Mouse (Mus musculus) lung, embryonic 16.5 days (tissue): ENCODE measurements around the gene Ces1b. TPM values are rescaled to one million over a fixed set of nuclear protein-coding genes. Genes with fewer than 3 reads are reported as not detected.
A peak's percentile ranks its signal among the peaks of the same experiment; 100 is the strongest.

ENCODE experiments used
- ATAC-seq: fragments of 200-750 bp; cut with Nextera tagmentation; 2 replicates; pipeline ENCODE4 v1.8.0; 2017; ENCODE audit warnings: low read depth, mild to moderate bottlenecking, moderate library complexity
- H3K27ac ChIP-seq: fragments of 300-500 bp; sonication (generic); 2 replicates; pipeline ENCODE4 v1.5.1; 2014; ENCODE audit warnings: mild to moderate bottlenecking, control low read depth, low read length
- H3K27me3 ChIP-seq: fragments of 300-500 bp; sonication (generic); 2 replicates; pipeline ENCODE4 v1.6.1; 2014; ENCODE audit warnings: low read depth, low read length, mixed read lengths; ENCODE audit not compliant: control insufficient read depth, insufficient read depth
- H3K36me3 ChIP-seq: fragments of 300-500 bp; sonication (generic); 2 replicates; pipeline ENCODE4 v1.6.1; 2014; ENCODE audit warnings: low read length; ENCODE audit not compliant: control insufficient read depth, insufficient read depth
- H3K4me1 ChIP-seq: fragments of 300-500 bp; sonication (generic); replicated peaks from 2 replicates; pipeline ENCODE4 v1.6.1; 2014; ENCODE audit warnings: low read length, mixed read lengths; ENCODE audit not compliant: control insufficient read depth, insufficient read depth
- H3K4me2 ChIP-seq: fragments of 300-500 bp; sonication (generic); 2 replicates; pipeline ENCODE4 v1.6.1; 2014; ENCODE audit warnings: low read depth, low read length, control low read depth
- H3K4me3 ChIP-seq: fragments of 300-500 bp; sonication (generic); 2 replicates; pipeline ENCODE4 v1.5.1; 2014; ENCODE audit warnings: mild to moderate bottlenecking, low read length, control low read depth
- H3K9ac ChIP-seq: fragments of 300-500 bp; sonication (generic); 2 replicates; pipeline ENCODE4 v1.6.1; 2014; ENCODE audit warnings: low read length, control low read depth
- H3K9me3 ChIP-seq: fragments of 300-500 bp; sonication (generic); 2 replicates; pipeline ENCODE4 v1.6.1; 2016; ENCODE audit warnings: low read length; ENCODE audit not compliant: control insufficient read depth
- WGBS: fragments of 180-500 bp; shearing (Covaris S2); extraction: QIAGEN DNeasy Blood & Tissue Kit; methylation state at CpG from one replicate; pipeline ENCODE4 v1.1.7; 2014; 5-methylcytosine and 5-hydroxymethylcytosine counted together
- polyA plus RNA-seq: library from polyadenylated mRNA; unstranded; fragments of >200 nt; fragmentation: Nextera tagmentation; extraction: Ambion mirVana; gene quantifications from 2 replicates; pipeline ENCODE4 v1.2.1, GENCODE M21; 2015

Gene Ces1b
- polyA plus RNA-seq, 1 experiment from 2014 or later = 0.20 TPM

- Histone ChIP-seq H3K27ac (no peak overlapping the region), H3K36me3 (no peaks in the 10 kb centered on the region), H3K9me3 (no peaks in the 10 kb centered on the region), H3K4me3 (no peak overlapping the region), H3K27me3 (no peaks in the 10 kb centered on the region), H3K4me2 (no peak overlapping the region), H3K9ac (no peak overlapping the region), H3K4me1 (peaks cover 3% of the 10 kb centered on the region; the same call in 1 of the 2 replicates)
- 9% methylated on average over 2 of the region's 2 CpGs for WGBS
- ATAC-seq = peak; percentile 59; the same call in 1 of the 2 replicates
These were observed 20.6 kb downstream of the Ces1b start for GRCm38 (mm10) chr8:93059185-93059584.

GRCm38 (mm10) chr8:93055238-93055637 lies 24.6 kb downstream of the Ces1b start:
- Histone ChIP-seq H3K4me1 (peaks cover 3% of the 10 kb centered on the region; the same call in 1 of the 2 replicates), H3K9ac (no peak overlapping the region), H3K4me3 (no peak overlapping the region), H3K9me3 (no peaks in the 10 kb centered on the region), H3K27me3 (no peaks in the 10 kb centered on the region), H3K4me2 (no peak overlapping the region), H3K36me3 (no peaks in the 10 kb centered on the region), H3K27ac (no peak overlapping the region)
- WGBS = 21% methylated on average over 2 of the region's 2 CpGs
- no peak for ATAC-seq

DNA sequence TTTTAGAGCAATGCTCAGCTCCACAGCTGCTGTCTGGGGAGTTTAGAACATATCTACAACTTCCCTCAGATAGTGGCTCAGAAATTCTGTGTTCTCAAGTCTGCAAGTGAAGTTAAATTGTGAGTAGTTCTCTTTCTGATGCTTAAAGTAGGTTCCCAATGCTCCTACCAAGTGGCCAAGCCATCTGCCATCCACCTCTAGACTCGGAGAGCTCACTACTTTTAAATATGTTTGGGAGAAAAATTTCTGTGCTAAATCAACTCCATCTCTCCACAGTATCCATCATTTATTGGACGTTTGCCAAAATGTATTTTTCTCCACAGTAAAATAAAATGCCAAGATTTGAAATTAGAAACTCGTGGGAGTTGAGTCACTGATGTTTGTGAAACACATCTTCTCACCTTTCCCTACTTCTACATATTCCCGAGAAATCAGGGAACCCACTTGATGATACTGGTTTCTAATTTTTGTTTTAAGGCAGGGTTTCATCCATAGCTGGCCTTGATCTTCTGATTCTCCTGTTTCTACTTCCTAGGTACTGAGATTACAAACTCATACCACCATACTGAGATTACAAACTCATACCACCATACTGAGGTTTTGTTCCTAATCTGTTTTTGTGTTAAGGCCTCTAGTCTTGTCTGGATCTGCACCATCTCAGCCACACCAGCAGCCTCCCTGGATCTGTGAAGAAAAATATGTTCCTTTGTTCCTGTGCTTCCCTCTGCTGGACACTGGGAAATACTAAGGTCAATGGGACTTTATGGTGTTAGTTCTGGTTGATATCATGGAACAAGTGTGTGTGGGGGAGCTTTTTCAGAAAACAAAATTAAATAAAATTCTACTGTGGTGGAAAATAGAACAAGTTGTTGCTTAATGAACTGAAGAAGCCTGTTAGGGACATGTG lies 31.1 kb downstream of the Ces1b start:
- Histone ChIP-seq H3K9me3 (no peaks in the 10 kb centered on the region), H3K9ac (no peak overlapping the region), H3K27me3 (no peaks in the 10 kb centered on the region), H3K4me2 (no peak overlapping the region), H3K36me3 (no peaks in the 10 kb centered on the region), H3K27ac (no peak overlapping the region), H3K4me3 (no peak overlapping the region), H3K4me1 (no peaks in the 10 kb centered on the region)
- no peak for ATAC-seq
- 37% methylated on average over 4 of the region's 4 CpGs for WGBS

DNA sequence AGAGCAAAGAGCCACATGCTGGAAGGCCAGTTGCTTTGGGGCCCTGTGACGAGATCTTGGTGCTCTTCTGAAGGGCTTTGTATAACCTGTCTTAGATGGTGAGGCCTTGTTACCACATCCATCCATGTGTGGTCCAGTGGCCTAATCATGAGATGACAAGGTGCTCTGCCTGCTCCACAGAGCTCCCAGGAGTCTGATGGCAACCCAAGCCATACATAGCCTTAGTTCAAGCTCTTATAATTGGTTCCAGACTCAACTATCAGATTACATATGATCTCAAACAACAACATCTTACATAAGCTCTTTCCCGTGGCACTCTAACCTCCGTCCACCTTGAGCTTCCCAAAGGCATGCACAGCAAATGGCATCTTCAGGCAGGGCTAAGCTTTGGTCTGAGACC lies 31.7 kb downstream of the Ces1b start, which contains the start of gene Ces1a:
Gene Ces1a, minus strand, starts transcription at position 101 of the 400 bp plus-strand sequence.
- Histone ChIP-seq H3K36me3 (no peaks in the 10 kb centered on the region), H3K4me1 (no peaks in the 10 kb centered on the region), H3K9ac (no peak within 1 kb of the TSS), H3K9me3 (no peaks in the 10 kb centered on the region), H3K27ac (no peak within 1 kb of the TSS), H3K27me3 (no peaks in the 10 kb centered on the region), H3K4me3 (no peak within 1 kb of the TSS), H3K4me2 (no peak within 1 kb of the TSS)
- no peak for ATAC-seq
- 83% methylated on average over 3 of the region's 3 CpGs for WGBS

- no peaks in the 10 kb centered on the region for H3K9me3 ChIP-seq
- H3K4me1 ChIP-seq = peaks cover 2% of the 10 kb centered on the region; the same call in 1 of the 2 replicates
- H3K9ac ChIP-seq = no peak overlapping the region
- ATAC-seq = peak; percentile 76
- H3K4me3 ChIP-seq = no peak overlapping the region
- H3K27me3 ChIP-seq = no peaks in the 10 kb centered on the region
- H3K4me2 ChIP-seq = no peak overlapping the region
- H3K27ac ChIP-seq = peak overlapping the region; percentile 83
- 15% methylated on average over 1 of the region's 1 CpGs for WGBS
- no peaks in the 10 kb centered on the region for H3K36me3 ChIP-seq
These were observed 36.7 kb downstream of the Ces1b start for GRCm38 (mm10) chr8:93043083-93043482.

DNA sequence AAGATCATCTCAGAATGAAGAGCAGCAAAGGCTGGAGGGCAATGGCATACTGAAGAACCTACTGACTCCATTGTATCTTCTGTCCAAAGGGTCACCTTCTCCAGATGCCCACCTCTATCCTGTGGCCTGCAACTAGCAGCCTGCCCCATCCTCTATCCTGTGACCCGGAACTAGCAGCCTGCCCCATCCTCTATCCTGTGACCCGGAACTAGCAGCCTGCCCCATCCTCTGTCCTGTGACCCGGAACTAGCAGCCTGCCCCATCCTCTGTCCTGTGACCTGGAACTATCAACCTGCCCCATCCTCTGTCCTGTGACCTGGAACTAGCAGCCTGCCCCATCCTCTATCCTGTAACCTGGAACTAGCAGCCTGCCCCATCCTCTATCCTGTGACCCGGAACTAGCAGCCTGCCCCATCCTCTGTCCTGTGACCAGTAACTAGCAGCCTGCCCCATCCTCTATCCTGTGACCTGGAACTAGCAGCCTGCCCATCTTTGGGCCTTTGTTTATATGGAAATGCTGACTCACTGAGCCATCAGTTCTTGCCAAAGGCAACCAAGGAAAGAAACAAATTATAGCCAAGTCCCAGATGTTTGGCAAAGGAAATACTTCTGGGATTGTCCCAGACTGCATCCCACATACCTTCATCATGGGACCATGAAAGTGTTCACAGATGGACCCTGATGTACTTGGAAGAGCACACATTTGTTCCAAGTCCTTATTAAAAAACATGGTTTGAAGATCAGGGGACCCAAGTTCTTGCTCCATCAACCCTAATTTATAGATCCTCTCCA lies 38.8 kb downstream of the Ces1b start:
- no peaks in the 10 kb centered on the region for H3K36me3 ChIP-seq
- no peak overlapping the region for H3K4me2 ChIP-seq
- no peaks in the 10 kb centered on the region for H3K27me3 ChIP-seq
- H3K9ac ChIP-seq = no peak overlapping the region
- no peaks in the 10 kb centered on the region for H3K9me3 ChIP-seq
- peaks cover 2% of the 10 kb centered on the region; the same call in 1 of the 2 replicates for H3K4me1 ChIP-seq
- H3K4me3 ChIP-seq = no peak overlapping the region
- no peak overlapping the region for H3K27ac ChIP-seq
- WGBS = 82% methylated on average over 4 of the region's 4 CpGs
- ATAC-seq = no peak

DNA sequence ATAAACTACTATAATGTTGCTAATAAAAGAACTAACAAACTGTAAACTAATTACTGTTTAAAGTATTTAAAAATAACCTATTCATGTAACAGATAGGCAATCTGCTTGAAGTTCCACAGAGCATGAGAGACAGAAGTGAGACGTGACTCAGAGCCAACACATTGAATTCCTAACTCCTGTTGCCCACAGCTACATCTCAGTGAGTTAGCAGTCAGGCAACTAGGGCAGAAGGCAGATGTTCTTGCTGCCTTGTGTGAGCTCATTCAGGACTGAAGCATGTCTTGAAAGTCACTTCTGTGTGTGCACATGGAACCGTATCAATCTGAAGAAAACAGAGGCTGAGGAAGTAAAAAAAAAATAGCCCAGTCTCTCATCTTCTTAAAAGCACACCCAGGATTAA lies 39.6 kb downstream of the Ces1b start:
- Histone ChIP-seq H3K27me3 (no peaks in the 10 kb centered on the region), H3K27ac (no peak overlapping the region), H3K4me2 (no peak overlapping the region), H3K4me1 (peaks cover 2% of the 10 kb centered on the region; the same call in 1 of the 2 replicates), H3K9me3 (no peaks in the 10 kb centered on the region), H3K4me3 (no peak overlapping the region), H3K9ac (no peak overlapping the region), H3K36me3 (no peaks in the 10 kb centered on the region)
- ATAC-seq = no peak
- WGBS = 53% methylated on average over 2 of the region's 2 CpGs

DNA sequence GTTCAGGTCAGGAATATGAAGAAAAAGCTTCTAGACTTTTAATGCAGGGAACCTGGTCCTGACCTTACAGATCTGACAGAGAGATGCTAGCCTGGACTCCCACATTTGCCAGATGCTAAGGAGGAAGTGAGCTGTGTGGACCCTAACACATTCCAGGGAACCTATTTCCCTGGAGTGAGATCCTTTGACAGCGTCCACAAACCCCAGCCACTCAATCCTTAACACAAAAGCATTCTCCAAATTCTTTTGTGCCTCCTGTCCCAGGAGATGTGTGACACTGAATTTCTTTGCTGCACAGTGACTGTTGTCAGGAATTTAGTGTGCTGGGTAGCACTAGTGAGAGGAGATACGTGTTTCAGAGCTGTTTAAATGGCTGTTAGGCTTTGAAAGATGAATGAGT lies 41.0 kb downstream of the Ces1b start:
- Histone ChIP-seq H3K4me1 (peaks cover 2% of the 10 kb centered on the region; the same call in 1 of the 2 replicates), H3K36me3 (no peaks in the 10 kb centered on the region), H3K27me3 (no peaks in the 10 kb centered on the region), H3K4me2 (no peak overlapping the region), H3K27ac (no peak overlapping the region), H3K9me3 (no peaks in the 10 kb centered on the region), H3K9ac (no peak overlapping the region), H3K4me3 (no peak overlapping the region)
- 8% methylated on average over 2 of the region's 2 CpGs for WGBS
- no peak for ATAC-seq

GRCm38 (mm10) chr8:93030664-93031063 lies 49.2 kb downstream of the Ces1b start:
- H3K4me1 ChIP-seq = no peaks in the 10 kb centered on the region
- no peaks in the 10 kb centered on the region for H3K36me3 ChIP-seq
- no peak for ATAC-seq
- H3K9ac ChIP-seq = no peak overlapping the region
- H3K4me3 ChIP-seq = no peak overlapping the region
- 67% methylated on average over 2 of the region's 2 CpGs for WGBS
- no peaks in the 10 kb centered on the region for H3K9me3 ChIP-seq
- no peak overlapping the region for H3K27ac ChIP-seq
- H3K27me3 ChIP-seq = no peaks in the 10 kb centered on the region
- H3K4me2 ChIP-seq = no peak overlapping the region
